In the genomic region with DNA sequence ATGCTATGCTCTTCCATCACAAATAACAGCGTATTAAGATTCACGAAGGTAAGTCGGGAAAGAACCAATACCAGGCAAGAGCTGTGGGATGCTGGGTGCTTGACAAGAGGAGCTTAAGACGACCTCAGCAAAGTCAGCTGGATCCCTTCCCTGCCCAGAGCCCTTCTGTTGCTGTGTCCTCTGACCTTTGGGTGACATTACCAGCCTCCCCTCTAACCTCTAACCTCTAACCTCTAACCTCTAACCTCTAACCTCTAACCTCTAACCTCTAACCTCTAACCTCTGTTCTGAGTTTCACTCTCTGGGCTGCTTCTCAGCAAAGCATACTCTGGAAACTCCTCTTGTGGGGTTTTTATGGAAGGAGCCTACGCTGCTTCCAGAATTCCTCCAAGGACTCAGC, we compare ENCODE assay signal across 9 mouse cellular contexts. TPM values are rescaled to one million over a fixed set of nuclear protein-coding genes. Genes with fewer than 3 reads are reported as not detected.
"Had no signal": no experiment of that assay in that cellular context is flagged by ENCODE, and none has a peak within 500 bp of the region (broad histone marks: within the 10 kb centered on the region; RNA-seq: fewer than 3 reads in every experiment).

No protein-coding gene starts in this region.

- H3K4me3 ChIP-seq: lung, embryonic 15.5 days; megakaryocyte, embryonic 14.5 days; midbrain, embryonic 12.5 days; neural tube, embryonic 12.5 days had no signal

- H3K9ac ChIP-seq: liver, postnatal 0 days; lung, embryonic 15.5 days; midbrain, embryonic 12.5 days; neural tube, embryonic 12.5 days had no signal

- DNase-seq: thymus, adult 18-20 months had no signal

- H3K27ac ChIP-seq: macrophage; midbrain, embryonic 12.5 days; neural tube, embryonic 12.5 days had no signal

- H3K9me3 ChIP-seq: lung, embryonic 15.5 days; midbrain, embryonic 12.5 days; neural tube, embryonic 12.5 days had no signal

- H3K36me3 ChIP-seq: lung, embryonic 15.5 days; midbrain, embryonic 12.5 days; neural tube, embryonic 12.5 days had no signal

RNA-seq across cellular contexts. Expression of a gene that starts 21.2 kb away (rescaled TPM):
- total RNA-seq: monocyte, adult 5-6 weeks; neutrophil, adult 5-6 weeks had no signal
